Mouse (Mus musculus) forebrain, embryonic 11.5 days (tissue): ENCODE data around the gene Hbb-bs. TPM values are rescaled to one million over a fixed set of nuclear protein-coding genes. Genes with fewer than 3 reads are reported as not detected.
"Not testable (repeated sequence)": the region's sequence is repeated elsewhere in the genome, so short reads cannot be mapped to it uniquely, and the experiment has no call there.

ENCODE experiments used
- ATAC-seq: fragments of 200-750 bp; cut with Nextera tagmentation; replicated peaks from 2 replicates; pipeline ENCODE4 v1.8.0; 2017; ENCODE audit warnings: moderate TSS enrichment; ENCODE audit not compliant: low FRiP score
- DNase-seq: peaks from one replicate; pipeline ENCODE4 v3.0.0-alpha.2; 2017; ENCODE audit warnings: low spot score
- H3K27ac ChIP-seq: fragments of 300-500 bp; sonication (generic); 2 replicates; pipeline ENCODE4 v1.5.1; 2014; ENCODE audit warnings: low read depth, low read length
- H3K27me3 ChIP-seq: fragments of 300-500 bp; sonication (generic); 2 replicates; pipeline ENCODE4 v1.6.1; 2014; ENCODE audit warnings: mild to moderate bottlenecking, low read length, mixed read lengths; ENCODE audit not compliant: control insufficient read depth, insufficient read depth
- H3K36me3 ChIP-seq: fragments of 300-500 bp; sonication (generic); 2 replicates; pipeline ENCODE4 v1.6.1; 2014; ENCODE audit warnings: mild to moderate bottlenecking, low read length, moderate library complexity, mixed read lengths; ENCODE audit not compliant: control insufficient read depth, insufficient read depth
- H3K4me1 ChIP-seq: fragments of 300-500 bp; sonication (generic); replicated peaks from 2 replicates; pipeline ENCODE4 v1.6.1; 2014; ENCODE audit warnings: low read length, mixed read lengths; ENCODE audit not compliant: control insufficient read depth, insufficient read depth
- H3K4me2 ChIP-seq: fragments of 300-500 bp; sonication (generic); 2 replicates; pipeline ENCODE4 v1.6.1; 2014; ENCODE audit warnings: low read depth, mild to moderate bottlenecking, low read length, moderate library complexity, mixed read lengths; ENCODE audit not compliant: severe bottlenecking
- H3K4me3 ChIP-seq: fragments of 300-500 bp; sonication (generic); 2 replicates; pipeline ENCODE4 v1.5.1; 2014; ENCODE audit warnings: low read depth, low read length
- H3K9ac ChIP-seq: fragments of 300-500 bp; sonication (generic); 2 replicates; pipeline ENCODE4 v1.6.1; 2014; ENCODE audit warnings: low read length
- H3K9me3 ChIP-seq: fragments of 300-500 bp; sonication (generic); 2 replicates; pipeline ENCODE4 v1.6.1; 2016; ENCODE audit warnings: low read length, mixed read lengths; ENCODE audit not compliant: control insufficient read depth
- WGBS: fragments of 180-500 bp; shearing (Covaris S2); extraction: QIAGEN DNeasy Blood & Tissue Kit; methylation state at CpG from one replicate; pipeline ENCODE4 v1.1.7; 2014; 5-methylcytosine and 5-hydroxymethylcytosine counted together
- polyA plus RNA-seq: library from polyadenylated mRNA; unstranded; fragments of >200 nt; fragmentation: Nextera tagmentation; extraction: Ambion mirVana; gene quantifications from 2 replicates; pipeline ENCODE4 v1.2.1, GENCODE M21; 2014

The Hbb-bs gene
- polyA plus RNA-seq, 1 experiment from 2014 or later = 256 TPM

GRCm38 (mm10) chr7:103854669-103855068 is 26.8 kb upstream of the Hbb-bs start:
- Histone ChIP-seq H3K9ac (no peak overlapping the region), H3K9me3 (no peaks in the 10 kb centered on the region), H3K4me3 (no peak overlapping the region), H3K4me2 (no peak overlapping the region), H3K27ac (no peak overlapping the region), H3K36me3 (no peaks in the 10 kb centered on the region), H3K4me1 (no peaks in the 10 kb centered on the region), H3K27me3 (no peaks in the 10 kb centered on the region)
- DNase-seq = no peak
- no peak for ATAC-seq
- WGBS = 66% methylated on average over 1 of the region's 1 CpGs

- H3K36me3 ChIP-seq = no peaks in the 10 kb centered on the region
- H3K9ac ChIP-seq = no peak within 1 kb of the TSS
- no peaks in the 10 kb centered on the region for H3K4me1 ChIP-seq
- H3K9me3 ChIP-seq = no peaks in the 10 kb centered on the region
- no peak within 1 kb of the TSS for H3K27ac ChIP-seq
- H3K4me3 ChIP-seq = no peak within 1 kb of the TSS
- peak; percentile 33; the same call in 1 of the 2 replicates for ATAC-seq
- no peak for DNase-seq
- H3K27me3 ChIP-seq = no peaks in the 10 kb centered on the region
- H3K4me2 ChIP-seq = no peak within 1 kb of the TSS
- WGBS = 66% methylated on average over 2 of the region's 2 CpGs
Observed at GRCm38 (mm10) chr7:103853090-103853489, 25.2 kb upstream of the Hbb-bs start, which contains the start of gene Hbb-y. TSS of gene Hbb-y (minus strand) at chr7:103853216.

- Histone ChIP-seq H3K4me1 (no peaks in the 10 kb centered on the region), H3K9ac (no peak overlapping the region), H3K4me3 (no peak overlapping the region), H3K36me3 (no peaks in the 10 kb centered on the region), H3K4me2 (no peak overlapping the region), H3K9me3 (no peaks in the 10 kb centered on the region), H3K27me3 (no peaks in the 10 kb centered on the region), H3K27ac (no peak overlapping the region)
- 47% methylated on average over 1 of the region's 2 CpGs for WGBS
- no peak for ATAC-seq
- no peak for DNase-seq
Observed at GRCm38 (mm10) chr7:103844525-103845325, 16.8 kb upstream of the Hbb-bs start.

- Histone ChIP-seq H3K4me1 (no peaks in the 10 kb centered on the region), H3K9ac (no peak within 1 kb of the TSS), H3K27me3 (no peaks in the 10 kb centered on the region), H3K4me3 (no peak within 1 kb of the TSS), H3K9me3 (no peaks in the 10 kb centered on the region), H3K27ac (no peak within 1 kb of the TSS), H3K4me2 (no peak within 1 kb of the TSS), H3K36me3 (no peaks in the 10 kb centered on the region)
- DNase-seq = no peak
- no peak for ATAC-seq
- 71% methylated on average over 2 of the region's 2 CpGs for WGBS
Observed at GRCm38 (mm10) chr7:103843034-103843433, 15.1 kb upstream of the Hbb-bs start, which contains the start of gene Hbb-bh1. TSS of gene Hbb-bh1 (minus strand) at chr7:103843164.

GRCm38 (mm10) chr7:103840268-103840667 is 12.4 kb upstream of the Hbb-bs start, which contains the start of gene Hbb-bh2:
TSS of gene Hbb-bh2 (minus strand) at chr7:103840520.
- ATAC-seq (no peak), DNase-seq (no peak)
- Histone ChIP-seq H3K4me2 (no peak within 1 kb of the TSS), H3K27me3 (no peaks in the 10 kb centered on the region), H3K9me3 (no peaks in the 10 kb centered on the region), H3K4me3 (no peak within 1 kb of the TSS), H3K36me3 (no peaks in the 10 kb centered on the region), H3K4me1 (no peaks in the 10 kb centered on the region), H3K27ac (no peak within 1 kb of the TSS), H3K9ac (no peak within 1 kb of the TSS)
- 75% methylated on average over 3 of the region's 3 CpGs for WGBS

GRCm38 (mm10) chr7:103827139-103827538 is 757 bp downstream of the Hbb-bs start:
- H3K9ac ChIP-seq, H3K4me2 ChIP-seq, H3K4me1 ChIP-seq, H3K9me3 ChIP-seq, ATAC-seq, H3K4me3 ChIP-seq, H3K27ac ChIP-seq, DNase-seq, H3K27me3 ChIP-seq, H3K36me3 ChIP-seq: not testable (repeated sequence)
- WGBS = no CpG with 5 or more reads among the region's 2 CpGs

GRCm38 (mm10) chr7:103826255-103826887 is 1.5 kb downstream of the Hbb-bs start:
- no peak overlapping the region for H3K4me3 ChIP-seq
- no peak overlapping the region for H3K27ac ChIP-seq
- H3K4me1 ChIP-seq = no peaks in the 10 kb centered on the region
- H3K9ac ChIP-seq = no peak overlapping the region
- no peaks in the 10 kb centered on the region for H3K27me3 ChIP-seq
- H3K36me3 ChIP-seq = no peaks in the 10 kb centered on the region
- no peak for DNase-seq
- no peak for ATAC-seq
- WGBS = 60% methylated on average over 3 of the region's 3 CpGs
- H3K9me3 ChIP-seq = no peaks in the 10 kb centered on the region
- H3K4me2 ChIP-seq = no peak overlapping the region

- DNase-seq (no peak), ATAC-seq (no peak)
- H3K9me3 ChIP-seq = no peaks in the 10 kb centered on the region
- H3K9ac ChIP-seq = no peak overlapping the region
- no peaks in the 10 kb centered on the region for H3K4me1 ChIP-seq
- no peak overlapping the region for H3K4me2 ChIP-seq
- no peak overlapping the region for H3K27ac ChIP-seq
- no peaks in the 10 kb centered on the region for H3K27me3 ChIP-seq
- no peaks in the 10 kb centered on the region for H3K36me3 ChIP-seq
- no peak overlapping the region for H3K4me3 ChIP-seq
- 92% methylated on average over 3 of the region's 3 CpGs for WGBS
Observed at GRCm38 (mm10) chr7:103825536-103826254, 2.2 kb downstream of the Hbb-bs start.
